Mouse (Mus musculus) liver, embryonic 11.5 days (tissue): ENCODE data around the gene Ncf4. TPM values are rescaled to one million over a fixed set of nuclear protein-coding genes. Genes with fewer than 3 reads are reported as not detected.
A peak's percentile ranks its signal among the peaks of the same experiment; 100 is the strongest.

Source experiments
- ATAC-seq: fragments of 200-750 bp; cut with Nextera tagmentation; replicated peaks from 2 replicates; pipeline ENCODE4 v1.8.0; 2017; ENCODE audit warnings: moderate number of reproducible peaks, mild to moderate bottlenecking, moderate TSS enrichment, moderate library complexity; ENCODE audit not compliant: low FRiP score
- DNase-seq: peaks from one replicate; pipeline ENCODE4 v3.0.0-alpha.2; 2017; ENCODE audit warnings: low spot score
- H3K27ac ChIP-seq: fragments of 300-500 bp; sonication (generic); 2 replicates; pipeline ENCODE4 v1.5.1; 2014; ENCODE audit warnings: mild to moderate bottlenecking, low read depth, low read length, control low read depth
- H3K27me3 ChIP-seq: fragments of 300-500 bp; sonication (generic); replicated peaks from 2 replicates; pipeline ENCODE4 v1.6.1; 2014; ENCODE audit warnings: low read length, mixed read lengths; ENCODE audit not compliant: control insufficient read depth, insufficient read depth
- H3K36me3 ChIP-seq: fragments of 300-500 bp; sonication (generic); 2 replicates; pipeline ENCODE4 v1.6.1; 2014; ENCODE audit warnings: mild to moderate bottlenecking, low read length, moderate library complexity, mixed read lengths; ENCODE audit not compliant: control insufficient read depth, insufficient read depth
- H3K4me1 ChIP-seq: fragments of 300-500 bp; sonication (generic); replicated peaks from 2 replicates; pipeline ENCODE4 v1.6.1; 2014; ENCODE audit warnings: low read length, mixed read lengths; ENCODE audit not compliant: control insufficient read depth, insufficient read depth
- H3K4me2 ChIP-seq: fragments of 300-500 bp; sonication (generic); 2 replicates; pipeline ENCODE4 v1.6.1; 2014; ENCODE audit warnings: mild to moderate bottlenecking, control low read depth, moderate library complexity
- H3K4me3 ChIP-seq: fragments of 300-500 bp; sonication (generic); 2 replicates; pipeline ENCODE4 v1.5.1; 2014; ENCODE audit warnings: low read depth, low read length, control low read depth
- H3K9ac ChIP-seq: fragments of 300-500 bp; sonication (generic); 2 replicates; pipeline ENCODE4 v1.6.1; 2014; ENCODE audit warnings: low read depth, low read length, control low read depth
- H3K9me3 ChIP-seq: fragments of 300-500 bp; sonication (generic); 2 replicates; pipeline ENCODE4 v1.6.1; 2016; ENCODE audit warnings: low read length, inconsistent platforms, mixed read lengths; ENCODE audit not compliant: control insufficient read depth
- WGBS: fragments of 180-500 bp; shearing (Covaris S2); extraction: QIAGEN DNeasy Blood & Tissue Kit; methylation state at CpG from one replicate; pipeline ENCODE4 v1.1.7; 2014; 5-methylcytosine and 5-hydroxymethylcytosine counted together
- polyA plus RNA-seq: library from polyadenylated mRNA; unstranded; fragments of >200 nt; fragmentation: Nextera tagmentation; extraction: Ambion mirVana; gene quantifications from 2 replicates; pipeline ENCODE4 v1.2.1, GENCODE M21; 2014

Gene Ncf4
- polyA plus RNA-seq, 1 experiment from 2014 or later, result 19.8 TPM

DNA sequence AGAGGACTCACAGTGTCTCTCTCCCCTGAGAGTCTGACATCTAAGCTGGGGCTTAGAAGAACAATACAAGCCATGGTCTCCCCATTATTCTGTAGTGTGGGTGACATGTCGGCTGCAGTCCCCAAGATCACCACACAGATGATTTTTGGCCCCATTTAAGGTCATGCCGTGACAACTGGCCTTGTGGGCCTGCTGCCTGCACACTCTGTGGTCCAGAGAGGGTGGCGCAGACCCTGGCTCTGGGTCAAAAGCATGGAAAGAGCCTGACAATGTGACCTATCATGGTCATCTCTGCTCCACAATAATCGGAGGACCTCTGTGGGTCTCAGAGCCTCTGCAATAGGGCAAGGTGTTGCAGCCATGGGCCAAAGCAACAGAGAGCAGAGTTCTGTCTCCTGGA is 49.1 kb downstream of the Ncf4 start:
- no peak for ATAC-seq
- no peak overlapping the region for H3K4me2 ChIP-seq
- no peak for DNase-seq
- H3K9me3 ChIP-seq, result no peaks in the 10 kb centered on the region
- 75% methylated on average over 4 of the region's 4 CpGs for WGBS
- no peak overlapping the region for H3K27ac ChIP-seq
- no peaks in the 10 kb centered on the region for H3K36me3 ChIP-seq
- H3K9ac ChIP-seq, result no peak overlapping the region
- H3K4me3 ChIP-seq, result no peak overlapping the region
- no peaks in the 10 kb centered on the region; the same call in 1 of the 2 replicates for H3K4me1 ChIP-seq
- H3K27me3 ChIP-seq, result no peaks in the 10 kb centered on the region

- ATAC-seq, result no peak
- Histone ChIP-seq H3K4me1 (no peaks in the 10 kb centered on the region; the same call in 1 of the 2 replicates), H3K9me3 (no peaks in the 10 kb centered on the region), H3K27ac (no peak overlapping the region), H3K36me3 (no peaks in the 10 kb centered on the region), H3K4me3 (no peak overlapping the region), H3K4me2 (no peak overlapping the region), H3K9ac (no peak overlapping the region), H3K27me3 (no peaks in the 10 kb centered on the region)
- WGBS, result 72% methylated on average over 1 of the region's 1 CpGs
- DNase-seq, result no peak
Measured at GRCm38 (mm10) chr15:78298558-78298957, 54.0 kb downstream of the Ncf4 start.

- Histone ChIP-seq H3K27me3 (no peaks in the 10 kb centered on the region), H3K9me3 (no peaks in the 10 kb centered on the region), H3K4me2 (no peak overlapping the region), H3K36me3 (no peaks in the 10 kb centered on the region), H3K4me1 (no peaks in the 10 kb centered on the region), H3K9ac (no peak overlapping the region), H3K4me3 (no peak overlapping the region), H3K27ac (no peak overlapping the region)
- ATAC-seq (no peak), DNase-seq (no peak)
- WGBS, result 61% methylated on average over 3 of the region's 3 CpGs
Measured at GRCm38 (mm10) chr15:78299641-78300040, 55.0 kb downstream of the Ncf4 start.

DNA sequence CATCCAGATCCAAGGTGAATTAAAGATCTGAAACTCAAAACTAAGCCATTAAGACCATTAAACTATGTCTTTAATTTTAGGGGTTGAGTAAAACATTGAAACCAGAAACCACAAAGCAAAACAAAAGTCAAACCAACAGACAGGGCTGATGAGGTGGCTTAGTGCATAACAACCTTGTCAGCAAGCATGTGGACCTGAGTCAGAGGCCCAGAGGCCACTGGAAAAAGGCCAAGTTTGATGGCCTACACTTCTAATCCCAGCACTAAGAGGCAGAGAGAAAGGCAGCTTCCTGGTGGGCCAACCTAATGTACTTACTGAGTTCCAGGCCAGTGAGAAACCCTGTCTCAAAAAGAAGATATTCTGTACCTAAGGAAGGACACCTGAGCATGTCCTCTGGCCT is 56.2 kb downstream of the Ncf4 start:
- Histone ChIP-seq H3K36me3 (no peaks in the 10 kb centered on the region), H3K9ac (no peak overlapping the region), H3K4me1 (no peaks in the 10 kb centered on the region), H3K4me2 (no peak overlapping the region), H3K4me3 (no peak overlapping the region), H3K9me3 (no peaks in the 10 kb centered on the region), H3K27ac (no peak overlapping the region), H3K27me3 (peaks cover 5% of the 10 kb centered on the region; the same call in 1 of the 2 replicates)
- DNase-seq (no peak), ATAC-seq (no peak)

DNA sequence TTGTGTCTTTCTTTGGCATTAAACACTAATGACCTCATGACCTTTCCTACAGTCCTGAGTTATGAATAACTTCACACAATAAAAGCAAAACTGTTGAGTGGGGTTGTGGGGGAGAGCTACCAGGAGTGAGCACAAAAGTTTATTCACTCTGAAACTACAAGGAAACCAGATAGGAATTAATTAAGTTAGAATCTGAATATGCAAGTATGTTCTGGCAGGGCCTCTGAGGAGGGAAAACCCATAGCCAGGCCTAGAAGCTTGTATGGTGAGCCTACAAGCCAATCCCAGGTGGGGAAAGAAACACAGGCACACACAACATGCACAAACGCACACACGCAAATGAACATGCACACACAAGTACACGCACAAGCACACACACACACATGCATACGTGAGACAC is 58.1 kb downstream of the Ncf4 start:
- no peak for DNase-seq
- Histone ChIP-seq H3K4me1 (no peaks in the 10 kb centered on the region), H3K4me3 (no peak overlapping the region), H3K36me3 (no peaks in the 10 kb centered on the region), H3K27me3 (peaks cover 5% of the 10 kb centered on the region; the same call in 1 of the 2 replicates), H3K27ac (no peak overlapping the region), H3K9me3 (no peaks in the 10 kb centered on the region), H3K4me2 (no peak overlapping the region), H3K9ac (no peak overlapping the region)
- ATAC-seq, result no peak
- WGBS, result 94% methylated on average over 4 of the region's 4 CpGs

GRCm38 (mm10) chr15:78303665-78304233 is 59.1 kb downstream of the Ncf4 start:
- DNase-seq (no peak), ATAC-seq (no peak)
- Histone ChIP-seq H3K27ac (no peak overlapping the region), H3K4me1 (no peaks in the 10 kb centered on the region), H3K9ac (no peak overlapping the region), H3K36me3 (no peaks in the 10 kb centered on the region), H3K4me3 (no peak overlapping the region), H3K4me2 (no peak overlapping the region), H3K9me3 (no peaks in the 10 kb centered on the region), H3K27me3 (peaks cover 5% of the 10 kb centered on the region)
- WGBS, result 84% methylated on average over 6 of the region's 6 CpGs

GRCm38 (mm10) chr15:78305341-78305933 is 60.8 kb downstream of the Ncf4 start, which contains the start of gene Csf2rb2:
Csf2rb2 (minus strand) TSS chr15:78305721.
- Histone ChIP-seq H3K36me3 (no peaks in the 10 kb centered on the region), H3K9ac (no peak within 1 kb of the TSS), H3K4me3 (0 out of 2 replicates have a peak within 1 kb of the TSS, but pooled peaks have one; percentile 2), H3K27me3 (peaks cover 5% of the 10 kb centered on the region), H3K9me3 (no peaks in the 10 kb centered on the region), H3K4me2 (peak within 1 kb of the TSS; percentile 28), H3K4me1 (no peaks in the 10 kb centered on the region), H3K27ac (no peak within 1 kb of the TSS)
- no peak for DNase-seq
- WGBS, result 47% methylated on average over 10 of the region's 10 CpGs
- no peak for ATAC-seq

DNA sequence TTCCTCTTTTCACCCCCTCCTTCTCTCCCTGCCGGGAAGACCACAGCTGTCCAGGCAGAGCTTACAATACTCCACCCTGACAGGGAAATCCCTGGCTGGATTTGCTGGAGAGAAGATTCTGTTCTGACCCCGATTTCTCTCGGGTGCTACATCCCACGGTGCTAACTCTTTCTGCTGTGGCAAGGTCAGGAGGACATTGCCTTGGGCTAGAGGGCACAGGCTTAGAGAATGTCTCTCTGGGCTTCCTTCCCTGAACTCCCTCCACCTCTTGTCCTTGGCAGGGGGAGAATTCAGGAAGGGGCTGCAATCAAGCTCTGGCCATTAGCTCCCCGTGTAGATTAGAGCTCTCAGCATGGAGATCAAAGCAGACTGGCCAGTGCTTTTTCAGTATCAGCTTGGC is 65.3 kb downstream of the Ncf4 start:
- H3K4me2 ChIP-seq, result no peak overlapping the region
- no peaks in the 10 kb centered on the region for H3K36me3 ChIP-seq
- H3K4me3 ChIP-seq, result no peak overlapping the region
- peaks cover 12% of the 10 kb centered on the region for H3K27me3 ChIP-seq
- no peak overlapping the region for H3K9ac ChIP-seq
- DNase-seq (no peak), ATAC-seq (no peak)
- H3K27ac ChIP-seq, result no peak overlapping the region
- H3K4me1 ChIP-seq, result 0 out of 2 replicates have a peak, but pooled peaks cover 3% of the 10 kb centered on the region
- 30% methylated on average over 5 of the region's 5 CpGs for WGBS
- no peaks in the 10 kb centered on the region for H3K9me3 ChIP-seq

DNA sequence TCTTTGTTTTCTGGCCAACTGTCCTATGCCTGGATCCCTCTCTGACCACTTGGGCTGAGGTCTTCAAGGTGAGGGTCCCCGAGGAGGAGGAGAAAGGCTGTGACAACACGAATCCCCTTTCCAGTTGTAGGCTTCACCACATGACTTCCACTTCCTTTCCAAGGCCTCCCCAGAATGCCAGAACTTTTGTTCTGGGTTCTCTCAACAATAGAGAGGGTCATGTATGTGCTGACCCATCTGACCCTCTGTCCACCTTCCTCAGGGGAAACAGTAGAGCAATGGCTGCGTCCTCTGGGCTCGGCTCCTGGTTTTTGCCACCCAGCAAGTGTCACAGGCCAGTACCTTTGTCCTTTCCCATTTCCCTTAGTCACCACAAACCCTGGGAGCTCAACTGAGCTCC is 66.4 kb downstream of the Ncf4 start:
- no peak overlapping the region for H3K4me2 ChIP-seq
- H3K9ac ChIP-seq, result no peak overlapping the region
- no peaks in the 10 kb centered on the region for H3K9me3 ChIP-seq
- no peaks in the 10 kb centered on the region for H3K36me3 ChIP-seq
- H3K4me3 ChIP-seq, result no peak overlapping the region
- 77% methylated on average over 4 of the region's 4 CpGs for WGBS
- no peak for DNase-seq
- 0 out of 2 replicates have a peak, but pooled peaks cover 3% of the 10 kb centered on the region for H3K4me1 ChIP-seq
- H3K27ac ChIP-seq, result no peak overlapping the region
- no peak for ATAC-seq
- H3K27me3 ChIP-seq, result peaks cover 11% of the 10 kb centered on the region; the same call in 1 of the 2 replicates
